Mouse (Mus musculus): ENCODE measurements around the gene Gap43.

- TF ChIP-seq POLR2A (IDR thresholded peaks at IDR 0.05; ENCODE audit: borderline replicate concordance, low read depth, low read length) = no peak
- TF ChIP-seq CTCF (IDR thresholded peaks at IDR 0.05; ENCODE audit: low read depth, low read length) = no peak
Observed at GRCm38 (mm10) chr16:42303461-42303860, 37.0 kb downstream of the Gap43 start.

Data from bone marrow macrophage, adult 2 months (primary cell).